Mouse (Mus musculus): ENCODE results near the gene D030056L22Rik. TPM values are rescaled to one million over a fixed set of nuclear protein-coding genes. Genes with fewer than 3 reads are reported as not detected.

The D030056L22Rik gene
- 74.1 and 82.2 TPM in 2 replicates for polyA plus RNA-seq (2015; fragmentation: Nextera tagmentation; extraction: Ambion mirVana)

DNA sequence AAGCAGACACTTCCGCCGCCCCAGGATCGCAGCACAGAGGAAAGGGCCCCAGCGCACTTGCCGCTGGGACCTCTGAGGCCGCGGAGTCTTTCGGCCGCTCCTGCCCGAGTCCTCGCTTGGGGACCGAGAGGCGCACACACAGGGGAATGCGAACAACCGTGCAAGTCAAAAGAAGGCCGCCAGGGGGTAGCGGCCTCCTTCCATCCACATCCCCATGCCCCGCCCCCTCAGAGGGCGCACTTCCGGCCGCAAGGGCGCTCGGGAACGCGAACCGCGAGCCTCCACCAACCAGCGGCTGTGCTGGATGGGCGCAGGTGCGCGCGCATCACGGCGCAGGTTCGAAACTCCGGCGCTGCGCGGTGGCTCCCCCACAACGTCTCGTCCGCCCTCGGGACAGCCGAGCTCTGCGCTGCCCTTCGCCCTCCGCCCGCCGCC is at the start of gene D030056L22Rik:
D030056L22Rik (plus strand) TSS at position 328 of the 435 bp plus-strand sequence.
- Histone ChIP-seq H3K9me3 (replicated peaks) (no peaks in the 10 kb centered on the region), H3K4me3 (peak within 1 kb of the TSS; percentile 93), H3K27ac (peak within 1 kb of the TSS; percentile 95), H3K9ac (peak within 1 kb of the TSS; percentile 91), H3K4me1 (peaks cover 27% of the 10 kb centered on the region), H3K4me2 (peak within 1 kb of the TSS; percentile 87), H3K27me3 (no peaks in the 10 kb centered on the region), H3K36me3 (ENCODE audit: poor library complexity, severe bottlenecking) (no peaks in the 10 kb centered on the region; the same call in 1 of the 2 replicates)
- WGBS: 0% methylated on average over 49 of the region's 49 CpGs
- ATAC-seq: peak; percentile 99

DNA sequence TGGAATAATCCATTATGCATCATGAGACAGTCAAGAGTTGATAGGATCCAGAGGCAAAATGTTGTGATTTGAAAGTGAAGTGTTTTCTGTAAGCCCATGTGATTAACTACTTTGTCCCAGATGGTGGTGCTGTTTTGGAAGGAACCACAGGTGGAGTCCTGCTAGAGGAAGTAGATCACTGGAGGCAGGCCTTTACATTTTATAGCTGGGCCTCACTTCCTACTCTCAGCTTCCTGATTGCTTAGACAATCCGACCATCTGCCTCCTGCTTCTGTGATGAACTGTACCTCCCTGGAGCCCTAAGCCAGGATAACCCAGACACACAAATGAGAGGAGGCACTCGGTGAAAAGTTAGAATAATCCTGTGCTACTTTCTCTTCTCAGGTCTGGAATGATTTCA is 49.1 kb upstream of the D030056L22Rik start:
- Histone ChIP-seq H3K9me3 (replicated peaks) (no peaks in the 10 kb centered on the region), H3K9ac (no peak overlapping the region), H3K4me1 (no peaks in the 10 kb centered on the region), H3K27me3 (no peaks in the 10 kb centered on the region), H3K4me3 (no peak overlapping the region), H3K4me2 (no peak overlapping the region), H3K36me3 (ENCODE audit: poor library complexity, severe bottlenecking) (no peaks in the 10 kb centered on the region), H3K27ac (no peak overlapping the region)
- no peak for ATAC-seq
- WGBS: 62% methylated on average over 2 of the region's 2 CpGs

DNA sequence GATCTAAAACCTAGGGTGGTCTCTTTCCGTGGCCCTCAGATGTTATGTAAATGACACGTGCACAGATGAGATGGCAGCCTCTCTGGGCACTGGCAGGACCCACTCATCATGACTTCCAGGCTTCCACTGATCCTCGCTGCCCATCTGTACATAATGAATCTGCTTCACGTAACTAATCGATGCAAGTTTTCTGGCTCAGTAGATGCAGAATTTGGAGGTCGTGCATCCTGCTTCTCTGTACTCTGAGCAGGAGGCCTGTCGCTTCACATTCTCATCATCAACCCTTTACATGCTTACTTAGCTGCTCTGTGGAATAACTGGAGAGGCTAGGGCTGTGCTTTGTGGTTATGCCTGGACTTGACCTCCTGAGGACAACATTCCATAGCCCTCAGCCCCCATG is 46.0 kb upstream of the D030056L22Rik start:
- no peak for ATAC-seq
- Histone ChIP-seq H3K9ac (no peak overlapping the region), H3K27me3 (no peaks in the 10 kb centered on the region), H3K4me3 (no peak overlapping the region), H3K4me2 (no peak overlapping the region), H3K4me1 (peaks cover 5% of the 10 kb centered on the region), H3K9me3 (replicated peaks) (no peaks in the 10 kb centered on the region), H3K36me3 (ENCODE audit: poor library complexity, severe bottlenecking) (no peaks in the 10 kb centered on the region), H3K27ac (no peak overlapping the region)
- WGBS: 88% methylated on average over 7 of the region's 7 CpGs

DNA sequence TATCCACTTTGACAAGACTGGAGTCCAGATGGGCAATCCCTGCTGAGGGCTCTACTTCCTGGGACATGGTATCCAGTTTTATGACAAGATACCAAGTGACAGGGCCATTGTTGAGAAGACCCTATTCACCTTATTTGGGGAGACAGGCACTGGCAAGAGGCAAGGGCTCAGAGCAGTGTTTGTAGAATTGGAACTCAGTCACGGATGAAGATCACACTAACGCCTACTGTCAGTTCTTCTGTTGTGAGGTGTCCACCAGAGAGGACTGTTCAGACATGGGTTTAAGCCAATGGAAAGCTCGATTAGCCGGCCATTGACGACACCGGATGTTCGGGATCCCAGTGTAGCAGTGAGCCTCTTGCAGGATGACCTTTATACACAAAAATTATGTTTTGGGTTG is 43.4 kb upstream of the D030056L22Rik start:
- ATAC-seq: no peak
- no peak overlapping the region for H3K4me3 ChIP-seq
- no peak overlapping the region for H3K9ac ChIP-seq
- H3K27me3 ChIP-seq: no peaks in the 10 kb centered on the region
- WGBS: 91% methylated on average over 7 of the region's 7 CpGs
- H3K9me3 ChIP-seq (replicated peaks): no peaks in the 10 kb centered on the region
- peaks cover 22% of the 10 kb centered on the region for H3K4me1 ChIP-seq
- H3K27ac ChIP-seq: no peak overlapping the region
- no peak overlapping the region for H3K4me2 ChIP-seq
- no peaks in the 10 kb centered on the region for H3K36me3 ChIP-seq (ENCODE audit: poor library complexity, severe bottlenecking)

DNA sequence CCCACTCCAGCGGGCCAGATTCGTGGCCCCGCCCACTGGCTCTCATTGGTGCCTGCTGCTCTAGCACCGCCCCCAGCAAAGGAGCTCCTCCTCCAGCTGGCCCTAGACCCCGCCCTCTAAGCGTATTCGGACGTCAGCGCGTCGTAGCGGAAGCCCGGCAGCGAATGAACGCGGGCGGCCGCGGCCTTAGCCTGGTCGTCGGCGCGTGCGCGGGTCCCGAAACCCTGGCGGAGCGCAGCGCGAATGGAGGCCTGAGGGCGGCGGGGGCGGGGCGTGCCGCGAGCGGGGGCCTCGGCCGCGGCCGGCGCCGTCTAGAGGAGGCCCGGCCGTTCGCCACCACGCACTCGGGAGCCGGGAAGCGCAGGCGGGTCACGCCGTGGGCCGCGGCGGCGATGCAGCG is 42.4 kb upstream of the D030056L22Rik start, which contains the start of gene Carnmt1:
Carnmt1 (plus strand) TSS at position 157 of the 400 bp plus-strand sequence.
- Histone ChIP-seq H3K4me2 (peak within 1 kb of the TSS; percentile 80), H3K27ac (peak within 1 kb of the TSS; percentile 66), H3K9ac (peak within 1 kb of the TSS; percentile 86), H3K4me1 (peaks cover 22% of the 10 kb centered on the region), H3K9me3 (replicated peaks) (no peaks in the 10 kb centered on the region), H3K27me3 (no peaks in the 10 kb centered on the region), H3K36me3 (ENCODE audit: poor library complexity, severe bottlenecking) (no peaks in the 10 kb centered on the region), H3K4me3 (peak within 1 kb of the TSS; percentile 75)
- ATAC-seq: peak; percentile 99
- WGBS: under 1% methylated on average over 50 of the region's 58 CpGs

DNA sequence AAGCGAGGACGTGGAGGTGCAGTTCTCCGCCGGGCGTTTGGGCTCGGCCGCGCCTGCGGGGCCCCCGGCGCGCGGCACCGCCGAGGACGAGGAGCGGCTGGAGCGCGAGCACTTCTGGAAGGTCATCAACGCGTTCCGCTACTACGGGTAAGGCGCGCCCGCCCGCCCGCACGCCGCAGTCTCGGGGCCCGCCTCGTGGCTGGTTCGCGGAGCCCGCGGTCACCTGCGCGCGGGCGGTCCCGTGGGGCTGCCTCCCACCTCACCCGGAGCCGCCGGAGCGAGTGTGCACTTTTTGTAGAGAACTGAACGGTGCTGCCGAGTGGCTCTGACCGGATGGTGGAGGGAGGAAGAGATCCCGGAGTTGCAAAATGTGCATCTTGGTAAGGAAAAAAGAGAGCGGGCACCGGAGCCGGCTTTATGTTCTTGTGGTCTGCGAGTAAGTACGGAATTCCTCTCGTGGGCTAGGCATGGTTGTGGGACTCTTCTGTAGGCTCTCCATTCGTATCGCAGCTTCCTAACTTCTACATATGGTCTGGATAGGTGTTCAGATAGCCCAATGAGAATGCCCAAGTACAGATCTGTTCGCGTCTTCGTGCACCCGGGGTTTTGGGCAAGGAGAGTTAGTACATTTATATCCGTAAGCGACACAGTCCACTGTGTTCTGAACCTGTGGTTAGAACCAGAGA is 41.8 kb upstream of the D030056L22Rik start:
- no peaks in the 10 kb centered on the region for H3K9me3 ChIP-seq (replicated peaks)
- ATAC-seq: peak; percentile 77
- H3K9ac ChIP-seq: peak overlapping the region; percentile 86
- H3K36me3 ChIP-seq (ENCODE audit: poor library complexity, severe bottlenecking): no peaks in the 10 kb centered on the region
- peak overlapping the region; percentile 80 for H3K4me2 ChIP-seq
- H3K4me3 ChIP-seq: peak overlapping the region; percentile 75
- peaks cover 22% of the 10 kb centered on the region for H3K4me1 ChIP-seq
- no peaks in the 10 kb centered on the region for H3K27me3 ChIP-seq
- under 1% methylated on average over 62 of the region's 64 CpGs for WGBS
- peak overlapping the region; percentile 66 for H3K27ac ChIP-seq

DNA sequence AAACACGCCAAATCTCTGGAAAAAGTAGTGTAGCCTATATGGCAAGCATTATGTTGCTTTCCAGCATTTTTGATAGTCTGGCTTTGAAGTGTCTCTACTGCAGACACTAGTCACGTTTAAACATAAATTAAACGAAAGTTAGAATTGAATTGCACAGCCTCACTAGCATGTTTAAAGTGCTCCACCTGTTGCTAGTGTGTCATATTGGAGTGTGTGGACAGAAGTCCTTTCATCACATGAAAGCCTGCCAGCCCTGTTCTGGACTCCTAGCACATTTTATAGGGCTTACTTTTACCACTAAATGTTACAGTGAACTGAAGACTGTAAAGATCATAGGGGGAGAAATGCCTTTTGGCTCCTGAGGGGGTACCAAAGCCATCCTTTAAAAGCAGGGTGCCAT is 40.5 kb upstream of the D030056L22Rik start:
- H3K27me3 ChIP-seq: no peaks in the 10 kb centered on the region
- H3K9ac ChIP-seq: peak overlapping the region; percentile 27; the same call in 1 of the 2 replicates
- peaks cover 22% of the 10 kb centered on the region for H3K4me1 ChIP-seq
- no peaks in the 10 kb centered on the region for H3K9me3 ChIP-seq (replicated peaks)
- 68% methylated on average over 3 of the region's 3 CpGs for WGBS
- H3K36me3 ChIP-seq (ENCODE audit: poor library complexity, severe bottlenecking): no peaks in the 10 kb centered on the region
- peak overlapping the region; percentile 80 for H3K4me2 ChIP-seq
- H3K4me3 ChIP-seq: peak overlapping the region; percentile 75
- no peak overlapping the region for H3K27ac ChIP-seq
- no peak for ATAC-seq

DNA sequence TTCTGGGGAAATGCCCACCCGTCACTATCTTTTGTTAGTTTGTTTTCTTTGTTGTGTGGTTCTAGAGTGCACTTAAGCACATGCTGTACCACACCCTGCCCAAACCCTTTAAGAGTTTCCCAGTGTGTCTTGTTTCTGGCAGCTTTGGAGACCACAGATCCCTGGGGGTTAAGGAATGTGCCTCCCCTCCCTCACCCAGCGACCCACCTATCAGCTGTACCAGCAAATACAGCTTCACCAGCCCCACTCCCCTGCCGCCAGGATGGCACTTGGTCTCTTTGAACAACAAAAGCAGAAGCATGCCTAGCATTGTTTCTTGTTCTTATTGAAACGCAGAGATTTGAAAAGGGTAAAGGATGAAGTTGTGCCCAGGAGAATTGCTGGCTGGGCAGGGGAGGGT is 39.9 kb upstream of the D030056L22Rik start:
- no peak for ATAC-seq
- H3K9me3 ChIP-seq (replicated peaks): no peaks in the 10 kb centered on the region
- H3K27ac ChIP-seq: no peak overlapping the region
- 2% methylated on average over 4 of the region's 4 CpGs for WGBS
- peaks cover 22% of the 10 kb centered on the region for H3K4me1 ChIP-seq
- peak overlapping the region; percentile 19; the same call in 1 of the 2 replicates for H3K4me3 ChIP-seq
- peak overlapping the region; percentile 49 for H3K9ac ChIP-seq
- H3K36me3 ChIP-seq (ENCODE audit: poor library complexity, severe bottlenecking): no peaks in the 10 kb centered on the region
- H3K4me2 ChIP-seq: peak overlapping the region; percentile 80
- no peaks in the 10 kb centered on the region for H3K27me3 ChIP-seq

DNA sequence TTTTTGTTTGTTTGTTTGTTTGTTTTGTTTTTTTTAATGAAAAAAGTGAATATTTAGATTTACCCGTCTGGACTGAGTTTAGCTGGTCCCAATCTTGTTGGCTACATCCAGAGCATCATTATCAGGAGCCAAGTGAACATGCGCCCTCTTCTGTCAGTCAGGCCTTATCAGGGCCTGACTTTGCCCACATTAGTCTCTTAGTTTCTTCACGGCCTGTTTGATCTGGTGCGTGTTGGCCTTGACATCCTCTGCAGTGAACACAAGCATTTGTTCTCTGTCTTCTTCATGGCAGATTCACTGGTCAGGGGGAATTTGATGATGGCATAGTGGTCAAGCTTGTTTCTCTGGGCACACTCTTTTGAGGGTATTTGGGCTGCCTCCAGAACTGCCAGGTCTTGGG is 30.9 kb upstream of the D030056L22Rik start:
- no peak for ATAC-seq
- 72% methylated on average over 4 of the region's 4 CpGs for WGBS

DNA sequence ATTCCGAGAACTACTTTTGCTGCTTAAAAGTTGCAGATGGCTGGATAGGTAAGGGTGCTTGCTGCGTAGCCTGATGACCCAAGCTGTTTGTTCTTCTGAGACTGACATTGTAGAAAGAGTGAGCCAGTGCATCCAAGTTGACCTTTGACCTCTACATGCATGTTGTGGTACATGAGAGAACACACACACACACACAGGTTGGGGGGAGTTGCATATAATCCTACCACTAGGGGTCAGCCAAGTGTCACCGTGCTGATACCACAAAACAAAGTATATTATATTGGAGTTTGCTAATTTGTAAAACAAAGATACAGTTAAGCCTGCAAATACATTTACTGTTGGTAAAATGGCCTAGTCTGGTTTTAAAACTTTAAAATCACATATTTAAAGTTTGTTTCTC is 25.4 kb upstream of the D030056L22Rik start:
- no peaks in the 10 kb centered on the region for H3K4me1 ChIP-seq
- no peak overlapping the region for H3K4me2 ChIP-seq
- H3K4me3 ChIP-seq: no peak overlapping the region
- no peaks in the 10 kb centered on the region for H3K9me3 ChIP-seq (replicated peaks)
- no peaks in the 10 kb centered on the region for H3K36me3 ChIP-seq (ENCODE audit: poor library complexity, severe bottlenecking)
- ATAC-seq: peak; percentile 66; the same call in 1 of the 2 replicates
- 83% methylated on average over 3 of the region's 3 CpGs for WGBS
- no peak overlapping the region for H3K27ac ChIP-seq
- H3K9ac ChIP-seq: no peak overlapping the region
- H3K27me3 ChIP-seq: no peaks in the 10 kb centered on the region

More for the DNA sequence above, 30.9 kb upstream of the D030056L22Rik start:
- Histone ChIP-seq H3K4me2 (no peak overlapping the region), H3K4me3 (no peak overlapping the region), H3K27ac (no peak overlapping the region), H3K9me3 (replicated peaks) (no peaks in the 10 kb centered on the region), H3K4me1 (no peaks in the 10 kb centered on the region), H3K9ac (no peak overlapping the region), H3K36me3 (ENCODE audit: poor library complexity, severe bottlenecking) (peaks cover 18% of the 10 kb centered on the region), H3K27me3 (no peaks in the 10 kb centered on the region)

DNA sequence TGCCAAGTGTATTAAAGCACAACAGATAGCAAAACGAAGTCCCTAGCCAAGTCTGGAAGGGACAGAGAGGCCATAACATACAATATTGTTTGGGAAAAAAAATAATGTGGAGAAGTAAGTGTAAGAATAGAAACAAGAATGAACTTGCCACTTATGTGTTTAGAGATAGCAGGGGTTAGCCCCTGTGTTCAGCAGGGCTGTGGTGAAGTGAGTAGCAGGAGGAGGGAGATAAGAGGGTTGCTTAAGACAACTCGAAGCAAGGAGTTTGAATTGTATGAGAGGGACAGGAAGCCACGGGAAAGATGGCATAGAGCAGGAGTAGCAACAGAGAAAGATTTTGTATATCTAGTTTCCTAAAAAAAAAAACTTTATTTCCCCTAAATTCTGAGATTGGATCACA is 20.8 kb upstream of the D030056L22Rik start:
- H3K9me3 ChIP-seq (replicated peaks): no peaks in the 10 kb centered on the region
- H3K27me3 ChIP-seq: no peaks in the 10 kb centered on the region
- no peak overlapping the region for H3K9ac ChIP-seq
- H3K4me2 ChIP-seq: no peak overlapping the region
- H3K4me1 ChIP-seq: no peaks in the 10 kb centered on the region
- H3K36me3 ChIP-seq (ENCODE audit: poor library complexity, severe bottlenecking): peaks cover 10% of the 10 kb centered on the region
- H3K27ac ChIP-seq: no peak overlapping the region
- no peak overlapping the region for H3K4me3 ChIP-seq
- ATAC-seq: no peak
- 87% methylated on average over 3 of the region's 3 CpGs for WGBS

DNA sequence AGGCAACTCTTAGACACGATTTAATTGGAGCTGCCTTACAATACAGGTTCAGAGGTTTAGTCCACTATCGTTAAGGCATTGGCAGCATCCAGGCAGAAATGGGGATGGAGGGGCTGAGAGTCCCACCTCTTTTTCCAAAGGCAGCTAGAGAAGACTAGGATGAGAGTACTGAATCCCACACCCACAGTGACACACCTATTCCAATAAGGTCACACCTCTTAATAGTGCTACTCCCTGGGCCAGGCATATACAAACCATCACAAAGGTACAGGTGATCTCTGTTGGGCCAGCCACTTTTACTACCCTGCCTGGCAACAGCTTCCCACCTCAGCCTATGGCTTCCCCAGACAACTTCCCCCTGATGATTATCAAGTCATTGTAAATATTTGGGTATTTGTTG is 20.2 kb upstream of the D030056L22Rik start:
- Histone ChIP-seq H3K9ac (no peak overlapping the region), H3K27me3 (no peaks in the 10 kb centered on the region), H3K4me1 (no peaks in the 10 kb centered on the region), H3K9me3 (replicated peaks) (no peaks in the 10 kb centered on the region), H3K36me3 (ENCODE audit: poor library complexity, severe bottlenecking) (peaks cover 10% of the 10 kb centered on the region), H3K4me2 (no peak overlapping the region), H3K27ac (no peak overlapping the region), H3K4me3 (no peak overlapping the region)
- no peak for ATAC-seq
- 78% methylated on average over 2 of the region's 2 CpGs for WGBS
